Mouse (Mus musculus) mouse trophoblast stem cell (cell line): ENCODE measurements around the gene Tpi1.
"Not testable (repeated sequence)": the region's sequence is repeated elsewhere in the genome, so short reads cannot be mapped to it uniquely, and the experiment has no call there.

Experiments used
- in situ Hi-C, 2 experiments: fragments of 300-500 bp; cut with MseI, MboI; formaldehyde crosslinking; loops; 2 replicates in 1 of 2; 3 replicates in 1 of 2; pipeline ENCODE4 v1.15.1; 2025

The Tpi1 gene

DNA sequence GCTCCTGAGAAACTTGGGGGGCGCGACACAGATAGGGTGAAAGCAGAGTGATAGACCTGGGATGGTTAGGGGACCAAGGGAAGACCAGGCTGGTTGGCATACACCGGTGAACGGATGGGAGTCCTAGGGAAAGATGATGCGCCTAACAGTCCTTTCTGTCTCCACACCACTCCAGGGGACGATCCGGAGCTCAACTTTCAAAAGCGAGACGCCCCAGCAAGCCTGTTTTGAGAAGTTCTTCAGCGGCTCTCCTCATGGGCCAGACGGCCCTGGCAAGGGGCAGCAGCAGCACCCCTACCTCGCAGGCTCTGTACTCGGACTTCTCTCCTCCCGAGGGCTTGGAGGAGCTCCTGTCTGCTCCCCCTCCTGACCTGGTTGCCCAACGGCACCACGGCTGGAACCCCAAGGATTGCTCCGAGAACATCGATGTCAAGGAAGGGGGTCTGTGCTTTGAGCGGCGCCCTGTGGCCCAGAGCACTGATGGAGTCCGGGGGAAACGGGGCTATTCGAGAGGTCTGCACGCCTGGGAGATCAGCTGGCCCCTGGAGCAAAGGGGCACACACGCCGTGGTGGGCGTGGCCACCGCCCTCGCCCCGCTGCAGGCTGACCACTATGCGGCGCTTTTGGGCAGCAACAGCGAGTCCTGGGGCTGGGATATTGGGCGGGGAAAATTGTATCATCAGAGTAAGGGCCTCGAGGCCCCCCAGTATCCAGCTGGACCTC, 4.9 kb downstream of the Tpi1 start:
- in situ Hi-C loops: no loop called here

DNA sequence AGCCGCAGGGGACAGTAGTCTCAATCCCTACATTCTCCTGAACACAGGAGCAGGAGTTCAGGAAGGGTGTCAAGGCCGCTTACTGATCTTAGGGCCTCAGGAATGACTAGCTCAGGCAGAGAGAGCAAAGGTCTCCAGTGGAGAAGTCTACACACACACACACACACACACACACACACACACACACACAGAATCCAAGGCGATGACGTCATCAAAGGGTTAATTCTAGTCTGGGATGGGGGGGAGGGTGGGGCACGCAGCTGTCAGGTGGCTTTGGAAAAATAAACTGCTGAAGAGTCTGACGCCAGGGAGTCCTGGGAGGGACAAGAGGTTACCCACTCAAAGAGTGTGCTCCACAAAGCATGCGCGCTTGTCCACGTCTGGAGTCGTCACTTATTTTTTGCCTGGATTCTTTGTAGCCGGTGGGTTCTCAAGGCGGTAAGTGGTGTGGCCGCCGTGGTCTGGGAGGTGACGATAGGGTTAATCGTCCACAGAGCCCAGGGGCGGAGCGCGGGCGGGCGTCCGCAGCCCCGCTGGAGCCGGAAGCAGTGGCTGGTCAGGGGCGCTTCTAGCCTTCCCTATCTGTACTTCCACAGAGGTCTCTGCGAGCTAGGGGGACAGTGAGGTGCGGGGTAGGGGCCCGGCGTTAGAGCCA, 5.6 kb downstream of the Tpi1 start, which contains the start of gene Spsb2:
Gene Spsb2 (plus strand): TSS at position 304 of the 655 bp plus-strand sequence.
- in situ Hi-C loops: no loop called here

- in situ Hi-C loops: no loop called here
These were observed 6.1 kb downstream of the Tpi1 start for GRCm38 (mm10) chr6:124807986-124808357.

DNA sequence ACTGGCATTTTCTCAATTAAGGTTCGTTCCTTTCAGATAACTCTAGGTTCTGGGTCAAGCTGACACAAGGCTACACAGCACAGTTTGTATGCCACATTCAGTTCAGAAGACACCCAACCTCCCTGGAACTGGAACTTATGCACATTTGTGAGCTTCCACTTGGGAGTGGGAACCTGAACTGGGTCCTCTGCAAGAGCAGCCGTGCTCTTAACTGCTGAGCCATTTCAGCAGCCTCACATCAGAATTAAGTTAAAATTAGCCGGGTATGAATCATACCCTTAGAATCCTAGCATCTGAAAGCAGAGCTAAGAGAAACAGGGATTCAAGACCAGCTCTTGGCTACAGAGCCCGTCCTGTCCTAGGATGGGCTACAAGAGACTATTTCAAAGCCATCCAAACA, 6.7 kb downstream of the Tpi1 start:
- in situ Hi-C loops: no loop called here

GRCm38 (mm10) chr6:124806446-124807140, 7.5 kb downstream of the Tpi1 start:
- in situ Hi-C loops: no loop called here

- in situ Hi-C loops: no loop called here
These were observed 8.5 kb downstream of the Tpi1 start for GRCm38 (mm10) chr6:124805341-124806321.

DNA sequence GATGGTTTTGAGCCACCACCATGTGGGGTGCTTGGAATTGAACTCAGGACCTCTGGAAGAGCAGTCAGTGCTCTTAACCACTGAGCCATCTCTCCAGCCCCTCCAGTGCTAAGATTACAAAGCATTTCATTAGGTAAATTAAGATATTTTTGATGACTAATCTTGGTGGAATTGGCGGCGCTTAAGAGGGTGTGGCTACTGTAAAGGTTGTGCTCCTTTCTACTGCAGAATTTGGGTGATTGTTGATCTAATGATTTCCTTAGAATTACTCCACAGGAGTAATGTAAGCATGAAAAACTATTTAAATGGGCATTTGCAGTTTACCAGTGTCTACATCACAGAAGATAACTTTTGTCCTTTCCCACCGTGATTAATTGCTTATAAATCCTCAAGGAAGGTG, 9.8 kb downstream of the Tpi1 start:
- in situ Hi-C loops: no loop called here

- in situ Hi-C loops: not testable (repeated sequence)
These were observed 10.4 kb downstream of the Tpi1 start for GRCm38 (mm10) chr6:124803691-124804090.

- in situ Hi-C loops: no loop called here
These were observed 11.0 kb downstream of the Tpi1 start for GRCm38 (mm10) chr6:124803061-124803460.

GRCm38 (mm10) chr6:124802400-124802799, 11.7 kb downstream of the Tpi1 start:
- in situ Hi-C loops: not testable (repeated sequence)

DNA sequence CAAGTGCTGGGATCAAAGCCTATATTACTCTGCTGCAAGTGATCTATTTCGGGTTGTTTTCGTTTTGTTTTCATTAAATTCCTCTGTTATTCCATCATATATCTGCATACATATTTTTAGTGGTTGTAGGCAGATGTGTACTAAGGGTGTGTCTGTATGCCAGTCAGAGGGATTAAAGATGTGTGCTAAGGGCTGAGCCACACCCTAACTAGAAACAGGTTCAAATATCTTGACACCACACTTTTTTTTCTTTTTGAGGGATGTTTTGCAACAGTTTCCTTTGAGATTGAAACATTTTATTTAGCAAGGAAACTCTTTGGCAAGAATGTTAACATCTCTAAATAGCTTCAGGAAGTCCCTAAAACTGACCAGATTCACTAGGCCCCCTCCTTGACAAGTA, 17.9 kb downstream of the Tpi1 start:
- in situ Hi-C loops: no loop called here

DNA sequence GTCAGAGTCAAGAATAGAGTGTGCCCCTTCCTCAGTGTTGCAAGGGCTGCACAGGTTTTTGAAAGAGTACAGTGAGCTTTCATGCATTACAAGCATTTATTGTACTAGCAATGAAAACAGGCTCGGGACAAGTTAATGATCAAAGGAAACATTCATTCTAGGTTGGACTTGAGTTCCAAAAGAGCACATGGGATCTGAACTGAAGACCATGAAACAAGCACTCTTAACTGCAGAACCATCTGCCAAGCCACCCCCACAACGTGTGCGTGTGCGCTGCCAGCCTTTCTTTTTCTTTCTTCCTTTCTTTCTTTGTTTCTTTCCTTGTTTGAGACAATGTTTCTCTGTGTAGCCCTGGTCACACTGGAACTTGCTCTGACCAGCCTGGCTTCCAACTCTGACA, 18.3 kb downstream of the Tpi1 start:
- in situ Hi-C loops: no loop called here

- in situ Hi-C loops: no loop called here
These were observed 22.2 kb downstream of the Tpi1 start for GRCm38 (mm10) chr6:124791911-124792310.

GRCm38 (mm10) chr6:124790121-124790520, 24.0 kb downstream of the Tpi1 start:
- in situ Hi-C loops: no loop called here

GRCm38 (mm10) chr6:124789519-124789918, 24.6 kb downstream of the Tpi1 start:
- in situ Hi-C loops: no loop called here

DNA sequence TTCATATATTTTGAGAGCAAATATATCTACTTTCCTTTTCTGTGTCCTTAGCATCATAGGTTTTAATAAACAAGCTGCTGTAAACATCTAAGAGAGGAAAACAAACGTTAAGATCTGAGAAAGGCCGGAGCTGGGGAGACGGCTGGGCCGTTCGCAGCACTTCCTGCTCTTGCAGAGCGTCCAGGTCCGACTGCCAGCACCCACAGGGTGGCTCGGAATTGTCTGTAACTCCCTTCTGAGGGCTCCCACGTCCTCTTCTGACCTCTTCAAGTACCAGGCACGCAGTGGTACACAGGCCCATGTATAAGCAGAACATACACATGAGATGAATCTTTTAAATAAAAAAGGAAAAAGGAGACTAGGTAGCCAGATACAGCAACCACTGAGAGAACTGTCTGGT, 26.4 kb downstream of the Tpi1 start:
- in situ Hi-C loops: no loop called here

DNA sequence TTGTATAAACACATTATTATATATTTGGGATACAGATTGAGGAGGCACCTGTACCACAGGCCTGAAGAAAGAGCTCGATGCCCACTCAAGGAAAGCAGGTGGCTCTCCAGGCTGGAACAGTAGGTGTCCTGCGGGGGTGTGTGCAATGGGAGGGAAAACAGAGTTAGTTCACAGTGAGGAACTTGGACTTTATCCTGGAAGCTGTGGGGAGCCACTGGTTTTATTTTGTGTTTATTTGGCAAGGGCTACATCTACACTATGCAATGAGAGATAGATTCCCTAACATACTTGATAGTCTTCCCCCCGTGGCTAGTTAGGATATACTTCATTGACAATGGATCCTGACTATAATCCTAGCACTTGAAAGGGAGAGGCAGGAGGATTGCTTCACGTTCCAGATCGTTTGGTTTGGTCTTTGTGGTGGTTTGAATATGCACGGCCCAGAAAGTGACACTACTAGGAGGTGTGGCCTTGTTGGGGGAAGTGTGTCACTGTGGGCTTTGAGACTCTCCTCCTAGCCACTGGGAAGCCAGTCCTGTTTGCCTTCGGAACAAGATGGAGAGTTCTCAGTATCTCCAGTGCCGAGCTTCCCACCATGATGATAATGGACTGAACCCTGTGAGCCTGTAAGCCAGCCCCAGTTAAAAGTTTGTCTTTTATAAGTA, 27.2 kb downstream of the Tpi1 start:
- in situ Hi-C loops: no loop called here

DNA sequence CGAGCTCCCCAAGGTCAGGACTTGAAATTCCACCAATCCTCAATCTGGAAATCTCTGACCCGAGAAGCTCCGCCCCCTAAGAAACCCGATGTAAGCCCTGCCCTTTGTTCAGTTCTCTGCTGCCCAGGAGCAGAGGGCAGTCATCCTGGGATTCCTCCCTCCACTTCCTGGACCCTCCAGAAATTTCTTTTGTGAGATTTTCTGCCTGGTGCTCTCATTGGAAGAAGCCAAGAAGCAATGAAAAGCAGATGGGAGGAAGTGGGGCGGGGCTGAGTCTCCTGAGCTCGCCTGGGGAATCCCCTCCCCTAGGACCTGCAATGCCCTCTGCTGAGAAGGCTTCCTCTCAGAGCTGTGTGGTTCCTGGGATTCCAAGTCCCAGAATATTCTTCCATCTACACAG, 31.7 kb downstream of the Tpi1 start:
- in situ Hi-C loops: no loop called here

- in situ Hi-C loops: no loop called here
These were observed 33.2 kb downstream of the Tpi1 start for GRCm38 (mm10) chr6:124780917-124781316.

- in situ Hi-C loops: no loop called here
These were observed 34.1 kb downstream of the Tpi1 start for GRCm38 (mm10) chr6:124779984-124780416.
